Mouse (Mus musculus): Measurements from ENCODE around the gene Zscan20.

Gene Zscan20

DNA sequence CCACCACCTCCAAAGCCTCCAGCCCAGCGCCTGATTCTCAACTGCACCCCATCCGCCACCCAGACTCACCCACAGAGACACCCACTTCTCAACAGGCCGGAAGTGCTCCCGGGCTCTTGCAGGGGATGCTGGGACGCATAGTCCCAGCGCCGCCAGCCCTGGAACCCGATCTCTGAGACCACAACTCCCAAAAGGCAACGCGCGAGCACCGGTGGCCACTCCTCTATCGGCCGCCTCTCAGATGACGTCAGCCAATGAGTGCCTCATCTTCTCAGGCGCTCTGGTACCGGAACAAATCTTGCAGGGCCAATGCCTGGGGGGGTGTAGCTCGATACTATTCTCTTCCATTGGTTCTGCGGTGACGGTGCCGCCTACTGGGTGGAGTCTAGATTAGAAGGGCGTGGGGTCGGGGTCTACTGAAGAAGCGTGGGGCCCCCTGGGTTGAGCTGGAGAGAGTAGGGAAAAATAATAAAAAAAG is at the start of gene Zscan20:
TSS of gene Zscan20 (minus strand) at position 174 of the 478 bp plus-strand sequence.
- DNase-seq (ENCODE audit: low spot score) = peak; percentile 96

DNA sequence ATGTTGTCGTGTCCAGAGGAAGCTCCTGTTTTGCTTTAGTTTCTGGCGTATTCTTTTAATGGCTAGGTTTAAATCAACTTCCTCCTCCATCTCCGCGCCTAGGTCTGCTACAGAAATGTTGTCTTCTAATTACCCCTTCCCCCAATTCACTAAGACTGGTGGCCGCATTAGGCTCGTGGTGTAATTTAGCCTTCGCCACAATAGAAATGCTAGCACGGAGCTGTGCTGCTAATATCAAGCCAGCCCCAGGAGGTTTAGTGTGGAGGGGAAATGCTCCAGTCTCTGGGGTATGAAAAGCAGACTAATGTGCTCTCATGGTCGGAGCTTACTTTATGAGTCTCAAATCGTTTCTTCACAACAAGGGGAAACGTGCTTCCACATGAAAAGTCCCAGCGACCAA is 45.5 kb upstream of the Zscan20 start:
- no peak for DNase-seq (ENCODE audit: low spot score)

DNA sequence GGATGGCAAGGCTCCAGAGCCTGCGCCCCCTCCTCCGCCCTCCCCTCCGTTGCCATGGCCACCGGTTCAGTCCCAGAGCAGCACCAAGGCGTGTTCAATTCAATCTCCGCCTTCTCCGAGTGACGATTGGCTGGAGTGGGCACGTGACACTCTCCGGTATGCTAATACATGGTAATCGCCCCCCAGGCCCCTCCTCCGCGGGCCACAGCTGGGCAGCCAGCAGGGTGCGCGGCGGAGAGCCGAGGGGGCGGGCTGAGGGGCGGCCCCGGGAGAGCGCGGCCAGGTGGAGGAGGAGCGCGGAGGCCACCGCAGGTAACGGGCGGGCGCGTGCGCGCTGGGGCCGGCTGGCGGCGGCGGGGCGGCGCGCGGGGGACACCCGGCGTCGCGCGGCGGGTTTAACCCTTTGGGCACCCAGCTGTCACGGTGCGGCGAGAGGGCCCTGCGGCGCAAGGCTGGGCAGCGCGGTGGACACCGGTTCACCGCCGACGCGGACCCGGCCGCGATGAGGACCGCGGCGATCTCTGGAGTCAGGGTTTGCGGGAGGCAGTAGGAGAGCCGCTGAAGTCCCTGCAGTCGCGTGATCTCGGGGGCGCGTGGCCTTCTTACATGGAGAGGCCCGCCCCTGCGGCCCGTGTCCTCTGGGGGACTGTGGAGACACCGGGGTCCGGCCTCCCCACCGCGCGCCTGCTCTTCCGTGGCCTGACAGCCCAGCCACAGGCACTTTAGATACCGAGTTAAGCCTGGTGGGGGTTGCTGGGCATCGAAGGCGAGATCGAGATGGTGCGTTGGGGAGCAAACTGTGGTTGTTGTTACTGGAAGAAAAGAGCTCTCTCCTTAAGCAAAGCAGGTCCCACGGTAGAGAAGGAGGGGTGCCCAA is 44.8 kb upstream of the Zscan20 start, which contains the start of gene Phc2:
TSS of gene Phc2 (plus strand) at position 198 of the 877 bp plus-strand sequence.
- peak; percentile 95 for DNase-seq (ENCODE audit: low spot score)

DNA sequence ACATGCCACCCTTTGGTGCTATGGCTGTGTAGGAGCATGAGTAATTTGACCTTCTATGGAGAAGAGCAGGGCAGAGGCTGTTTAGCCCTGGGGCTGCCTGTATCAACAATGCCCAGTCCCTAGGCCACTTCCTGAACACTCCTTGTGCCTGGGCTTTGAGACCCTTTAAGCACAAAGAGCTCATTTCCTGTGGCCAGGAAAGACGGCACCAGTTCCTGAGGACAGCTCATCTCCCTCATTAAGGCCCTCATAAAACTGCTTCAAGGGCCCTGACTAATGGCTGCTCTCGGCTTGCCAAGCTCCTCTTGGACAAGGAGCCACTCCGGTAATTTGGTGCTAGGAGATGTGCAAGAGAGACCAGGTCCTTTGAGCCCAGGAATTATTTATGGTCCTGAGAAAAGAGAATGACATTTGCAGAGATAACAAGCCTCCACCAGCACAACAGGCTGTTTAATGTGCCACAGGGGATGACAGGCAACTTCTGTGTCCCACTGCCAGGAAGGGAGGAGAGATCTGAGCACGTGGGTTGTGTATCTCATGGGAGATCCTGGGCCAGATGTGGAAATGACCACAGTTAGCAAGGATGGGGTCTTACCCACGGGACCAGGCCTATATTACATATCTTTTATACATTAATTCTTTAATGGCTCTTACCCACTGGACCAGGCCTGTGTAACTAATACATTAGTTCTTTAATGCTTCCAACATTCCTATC is 42.8 kb upstream of the Zscan20 start:
- DNase-seq (ENCODE audit: low spot score) = no peak

DNA sequence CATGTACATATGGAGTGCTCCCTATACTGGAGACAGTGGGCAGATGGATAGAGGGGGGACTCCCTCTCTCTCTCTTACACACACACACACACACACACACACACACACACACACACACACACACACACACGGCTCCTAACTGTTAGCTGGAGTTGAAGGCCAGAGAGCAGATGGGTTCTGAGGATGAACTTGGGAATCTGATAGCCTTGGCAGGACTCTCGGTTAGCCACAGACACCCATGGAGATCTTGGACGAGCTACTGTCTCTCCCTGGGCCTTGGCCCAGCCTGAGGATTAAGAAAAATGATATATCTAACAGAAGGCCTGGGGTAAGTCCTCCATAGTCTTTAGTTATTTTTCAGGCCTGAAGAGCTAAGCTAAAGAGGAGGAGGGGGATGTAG is 41.6 kb upstream of the Zscan20 start:
- DNase-seq (ENCODE audit: low spot score) = no peak

DNA sequence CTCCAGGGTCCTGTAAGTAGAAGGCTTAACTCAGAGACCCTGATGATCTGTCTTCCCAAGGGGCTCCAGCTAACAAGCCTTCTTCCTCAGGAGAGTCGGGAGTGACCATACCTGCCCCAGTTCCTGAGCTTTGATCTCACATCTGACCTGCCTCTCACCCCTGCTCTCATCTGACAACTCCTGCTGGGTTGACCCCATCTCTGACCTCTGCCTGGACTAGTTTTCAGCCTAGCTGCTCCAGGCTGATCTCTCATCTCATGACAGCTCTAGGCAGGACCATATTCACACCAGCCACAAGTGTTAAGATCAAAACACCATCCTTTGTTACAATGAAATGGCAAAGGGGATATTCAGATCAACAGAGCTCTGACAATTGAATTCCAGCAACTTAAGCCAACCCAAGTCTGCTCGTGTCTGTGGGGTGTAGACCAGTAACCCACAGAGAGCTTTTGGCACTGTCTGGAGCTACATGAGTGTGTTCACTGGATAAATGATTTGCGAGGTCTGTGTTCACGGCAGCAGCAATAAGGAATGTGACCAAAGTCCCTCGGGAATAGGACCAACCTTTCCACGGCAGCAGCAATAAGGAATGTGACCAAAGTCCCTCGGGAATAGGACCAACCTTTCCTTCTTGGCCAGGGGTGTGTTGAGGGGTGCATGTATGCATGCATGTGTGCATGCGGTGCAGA is 38.8 kb upstream of the Zscan20 start:
- no peak for DNase-seq (ENCODE audit: low spot score)

DNA sequence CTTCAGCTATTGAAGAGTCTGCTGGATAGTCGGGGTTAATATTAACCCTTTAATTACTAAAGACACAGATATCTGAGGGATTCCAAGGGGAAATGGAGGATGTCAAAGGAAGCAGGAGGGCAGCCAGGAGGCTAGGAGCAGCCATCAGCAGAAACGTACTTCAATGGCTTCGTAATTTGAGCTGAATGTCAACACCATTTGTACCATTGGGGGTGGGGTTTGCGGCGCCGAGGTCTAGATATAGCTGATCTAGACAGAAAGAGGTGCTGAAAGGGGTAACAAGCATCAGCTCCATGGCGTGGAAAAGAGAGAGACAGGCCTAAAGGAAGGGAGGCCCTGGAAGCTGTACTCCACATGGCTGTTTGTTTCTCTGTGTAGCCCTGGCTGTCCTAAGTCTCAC is 36.9 kb upstream of the Zscan20 start:
- DNase-seq (ENCODE audit: low spot score) = no peak

DNA sequence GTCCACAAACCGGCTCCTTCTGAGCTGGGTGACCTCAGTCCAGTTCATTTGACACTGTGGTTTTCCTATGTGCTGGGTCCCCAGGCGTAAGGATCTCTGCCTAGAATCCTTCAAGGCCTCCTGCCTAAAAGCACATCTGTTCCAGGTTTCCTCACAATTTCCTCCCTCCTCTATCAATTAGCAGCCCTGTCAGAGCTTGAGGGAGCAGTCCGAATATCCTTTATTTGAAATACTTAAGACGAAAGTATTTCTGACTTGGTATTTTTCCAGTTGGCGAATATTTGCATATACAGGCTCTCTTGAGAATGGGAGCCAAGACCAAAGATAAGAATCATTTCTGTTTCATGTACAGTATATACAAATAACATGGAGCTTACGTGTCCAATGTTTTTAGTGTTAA is 36.0 kb upstream of the Zscan20 start:
- no peak for DNase-seq (ENCODE audit: low spot score)

DNA sequence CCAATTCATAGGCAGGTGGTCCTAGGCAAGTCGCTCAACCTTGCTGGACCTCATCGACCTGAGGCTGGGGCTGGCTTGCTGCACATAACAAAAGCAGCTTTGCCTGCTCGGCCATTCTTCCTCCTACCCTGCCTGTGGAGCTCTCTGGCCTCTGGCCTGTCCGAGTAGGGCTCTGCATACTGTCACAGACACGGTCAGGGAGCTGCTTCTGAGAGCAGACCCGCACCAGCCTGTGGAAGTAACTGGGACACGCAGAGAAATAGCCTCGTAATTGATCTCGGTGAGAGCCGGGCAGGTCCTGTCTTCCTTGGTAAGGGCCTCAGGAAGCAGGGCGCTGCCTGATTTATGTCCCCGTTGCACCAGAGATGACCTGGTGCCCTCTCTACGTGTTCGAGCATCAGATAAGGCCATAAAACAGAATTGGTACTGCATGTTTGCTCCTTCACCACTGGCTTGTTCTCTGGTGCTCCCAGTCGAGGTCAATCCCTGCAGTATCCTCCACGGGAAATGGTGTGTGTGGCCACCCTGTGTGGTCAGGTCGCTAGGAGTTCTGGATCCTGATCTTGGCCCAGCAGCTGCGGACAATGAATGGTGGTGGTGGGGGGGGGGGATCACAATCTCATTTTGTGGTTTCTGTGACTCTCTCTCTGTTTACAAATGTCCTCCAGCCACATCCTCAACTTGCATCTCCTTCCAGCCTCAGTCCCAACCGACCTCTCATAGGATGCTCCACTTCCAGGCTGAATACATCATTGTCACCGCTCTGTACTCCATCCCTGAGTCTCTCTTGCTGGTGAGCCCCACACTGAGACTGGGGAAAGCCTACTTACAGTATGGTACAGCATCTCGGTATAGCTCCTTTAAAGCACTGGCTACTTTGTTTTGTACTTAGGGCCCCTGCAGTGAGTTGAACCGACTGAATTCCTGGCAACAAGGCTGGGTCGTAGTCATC is 32.1 kb upstream of the Zscan20 start:
- DNase-seq (ENCODE audit: low spot score) = no peak

DNA sequence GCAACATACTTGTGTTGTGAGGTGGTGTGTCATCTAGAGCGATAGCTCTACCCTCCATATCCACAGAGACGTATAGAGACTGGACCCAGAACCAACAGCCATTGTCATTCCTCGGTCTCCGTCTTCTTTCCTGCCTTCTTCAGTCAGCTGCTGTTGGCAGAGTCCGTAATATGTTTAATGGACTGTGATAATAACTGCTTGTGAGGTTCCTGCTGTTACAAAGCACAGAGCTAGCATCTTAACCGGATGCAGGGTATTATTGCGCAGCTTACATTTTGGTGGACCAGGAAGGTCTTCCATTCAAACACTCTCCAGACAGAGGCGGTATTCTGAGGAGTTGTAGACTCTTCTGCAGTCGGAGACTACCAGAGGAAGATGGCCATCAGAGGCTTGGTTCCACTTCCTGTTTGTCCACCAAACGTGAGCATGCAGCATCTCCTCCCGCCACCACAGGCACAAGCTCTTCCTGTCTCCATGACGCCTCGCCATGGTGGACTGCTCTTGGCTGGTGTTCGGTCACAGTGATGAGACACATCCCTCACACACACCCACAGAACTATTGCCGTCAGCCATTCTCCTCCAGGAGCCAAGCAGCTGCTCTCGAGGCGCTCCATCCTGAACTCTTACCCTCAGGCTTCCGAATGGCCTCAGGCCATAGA is 28.5 kb upstream of the Zscan20 start:
- DNase-seq (ENCODE audit: low spot score) = no peak

DNA sequence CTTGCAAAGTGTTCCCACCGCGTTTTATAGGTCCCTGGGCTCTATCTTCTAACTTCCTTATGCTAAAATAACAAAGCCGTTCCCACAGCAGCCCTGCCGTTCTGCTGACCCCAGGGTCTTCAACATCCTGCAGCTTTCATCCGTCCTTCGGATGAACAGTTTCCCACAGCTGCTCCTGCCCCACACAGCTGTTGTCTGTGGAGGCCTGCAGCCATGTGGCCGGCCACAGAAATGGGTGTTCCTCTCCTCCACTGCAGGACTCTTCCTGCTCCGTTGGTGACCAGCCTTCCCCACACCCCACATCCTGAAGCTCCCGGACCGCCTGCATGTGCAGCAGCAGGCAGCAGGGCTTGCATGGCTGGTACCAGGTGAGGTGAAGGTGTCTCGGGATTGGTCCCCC is 27.4 kb upstream of the Zscan20 start:
- no peak for DNase-seq (ENCODE audit: low spot score)

DNA sequence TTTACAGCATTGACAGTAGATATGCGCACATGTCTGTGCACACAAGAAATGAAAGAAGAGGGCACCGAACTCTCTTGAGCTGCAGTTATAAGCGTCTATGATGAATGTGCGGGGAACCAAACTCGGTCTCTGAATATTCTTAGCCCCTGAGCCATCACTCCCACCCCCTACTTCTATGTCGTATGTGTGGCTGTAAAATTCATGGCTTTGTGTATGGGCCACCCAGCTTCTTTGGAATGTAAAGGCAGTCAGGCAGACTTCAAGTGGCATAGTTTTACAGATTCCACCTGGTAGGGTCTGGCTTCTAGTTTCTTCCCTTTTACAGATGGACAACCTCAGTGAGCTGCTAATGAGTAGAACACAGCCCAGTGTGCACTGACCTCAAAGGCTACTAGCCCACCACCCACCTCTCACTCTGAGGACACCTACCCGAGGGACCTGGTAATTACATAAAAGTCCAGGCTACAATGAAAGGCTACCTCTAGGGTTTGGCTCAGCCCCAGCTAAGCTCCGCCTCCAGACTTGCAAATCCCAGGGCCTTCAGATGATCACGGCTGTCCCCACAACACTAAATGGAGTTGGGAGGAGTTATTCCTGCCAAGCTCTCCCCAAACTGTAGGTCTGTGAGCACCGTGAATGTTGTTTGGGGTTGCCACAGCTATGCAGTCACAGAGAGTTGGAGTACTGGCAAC is 26.1 kb upstream of the Zscan20 start:
- no peak for DNase-seq (ENCODE audit: low spot score)

DNA sequence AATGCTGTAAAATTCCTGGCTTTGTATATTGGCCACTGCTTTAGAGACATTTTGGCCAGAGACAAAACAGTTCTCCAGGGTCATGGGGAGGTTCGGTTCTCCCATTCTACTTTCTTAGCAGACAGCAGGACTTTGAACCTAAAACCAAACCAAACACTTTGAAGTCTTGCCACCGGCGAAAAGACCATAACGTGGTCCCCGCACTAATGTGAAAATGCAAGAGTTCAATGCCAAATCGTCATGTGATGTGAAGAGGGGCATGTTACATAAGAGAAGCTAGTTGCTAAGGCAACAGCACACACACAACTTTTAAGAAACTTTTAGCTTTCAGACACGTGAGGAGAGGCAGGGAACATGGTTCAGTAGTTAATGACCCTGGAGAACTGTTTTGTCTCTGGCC is 25.6 kb upstream of the Zscan20 start:
- DNase-seq (ENCODE audit: low spot score) = no peak

DNA sequence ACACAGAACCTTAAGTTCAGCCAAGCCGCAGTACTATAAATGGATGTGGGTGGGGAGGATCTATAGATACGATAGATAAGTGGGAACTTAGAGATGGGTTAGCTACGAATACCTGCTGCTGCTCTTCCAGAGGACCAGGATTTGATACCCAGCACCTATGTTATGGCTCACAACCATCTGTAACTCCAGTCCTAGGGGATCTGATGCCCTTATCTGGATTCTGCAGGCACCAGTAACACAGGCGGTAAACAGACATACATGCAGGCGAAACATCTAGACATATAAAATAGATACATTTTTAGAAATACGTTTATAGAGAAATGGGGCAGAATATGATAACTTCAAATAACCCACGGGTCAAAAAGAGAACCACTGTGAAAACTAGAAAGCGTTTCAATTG is 11.2 kb upstream of the Zscan20 start:
- DNase-seq (ENCODE audit: low spot score) = no peak

DNA sequence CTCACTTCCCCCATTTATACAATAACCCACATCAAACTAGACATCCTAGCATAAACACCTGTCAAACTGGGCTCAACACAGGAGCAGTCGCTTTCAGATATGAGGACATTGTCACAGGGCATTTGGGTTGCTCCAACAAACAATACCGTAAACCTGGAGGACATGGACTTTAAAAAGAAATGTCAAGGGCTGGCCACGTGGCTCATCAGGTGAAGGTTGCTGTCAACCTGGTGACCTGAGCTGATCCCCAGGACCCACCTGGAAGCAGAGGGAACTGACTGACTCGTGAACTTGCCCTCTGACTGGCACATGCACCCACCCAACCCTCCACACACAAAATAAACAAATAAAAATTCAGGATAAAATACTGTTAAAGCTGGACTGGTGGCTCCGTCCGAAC is 10.7 kb upstream of the Zscan20 start:
- no peak for DNase-seq (ENCODE audit: low spot score)

DNA sequence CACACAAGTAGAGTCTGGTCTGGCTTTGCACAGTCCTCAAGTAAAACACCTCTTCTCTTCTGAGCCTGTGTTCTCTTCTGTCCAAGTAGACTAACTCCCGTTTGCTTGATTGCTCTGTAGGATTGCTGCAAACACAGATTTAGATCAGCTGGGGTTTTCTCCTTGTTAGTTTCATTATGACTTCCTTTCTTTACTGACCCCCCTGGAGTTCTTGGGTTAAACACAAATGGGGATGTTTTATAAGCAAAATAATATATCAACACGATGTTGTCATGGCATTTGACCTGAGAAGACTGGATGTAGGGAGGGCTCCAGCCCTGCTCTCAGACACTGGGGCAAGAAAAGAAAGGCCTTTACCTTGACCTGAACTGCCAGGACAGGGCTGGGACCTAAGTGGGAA is 9.1 kb upstream of the Zscan20 start:
- no peak for DNase-seq (ENCODE audit: low spot score)

DNA sequence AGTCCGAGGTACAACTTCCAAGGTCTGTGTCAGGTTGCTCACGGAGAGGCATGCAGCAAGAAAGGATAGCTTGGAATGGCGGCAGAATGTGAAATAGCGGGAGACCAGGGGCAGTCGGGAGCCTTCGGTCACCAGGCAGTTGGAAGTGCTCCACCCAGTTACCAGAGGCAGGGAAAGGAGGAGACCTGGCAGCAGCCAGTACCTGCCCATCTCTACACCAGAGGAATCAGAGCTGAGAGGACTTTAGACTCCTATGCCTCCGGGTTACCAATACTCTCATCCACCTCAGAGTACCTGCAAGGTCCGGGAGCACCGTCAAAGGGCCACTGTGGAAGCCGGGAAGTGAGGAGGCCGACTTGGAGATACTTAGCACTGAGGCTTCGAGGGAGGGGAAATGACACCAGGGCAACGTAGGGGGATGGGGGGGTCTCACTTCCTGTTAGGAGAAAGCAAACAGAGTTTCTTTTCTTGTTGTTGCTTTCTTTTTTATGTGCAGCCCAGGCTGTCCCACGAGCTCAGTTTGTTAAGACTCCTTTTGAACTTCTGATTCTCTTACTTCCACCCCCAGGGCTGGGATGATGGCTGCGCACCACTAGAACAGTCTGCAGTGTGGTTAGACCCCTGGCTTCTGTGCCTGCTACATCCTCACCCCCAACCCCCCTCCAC is 8.5 kb upstream of the Zscan20 start, which contains the start of gene Tlr12:
TSS of gene Tlr12 (minus strand) at position 374 of the 666 bp plus-strand sequence.
- DNase-seq (ENCODE audit: low spot score) = no peak

DNA sequence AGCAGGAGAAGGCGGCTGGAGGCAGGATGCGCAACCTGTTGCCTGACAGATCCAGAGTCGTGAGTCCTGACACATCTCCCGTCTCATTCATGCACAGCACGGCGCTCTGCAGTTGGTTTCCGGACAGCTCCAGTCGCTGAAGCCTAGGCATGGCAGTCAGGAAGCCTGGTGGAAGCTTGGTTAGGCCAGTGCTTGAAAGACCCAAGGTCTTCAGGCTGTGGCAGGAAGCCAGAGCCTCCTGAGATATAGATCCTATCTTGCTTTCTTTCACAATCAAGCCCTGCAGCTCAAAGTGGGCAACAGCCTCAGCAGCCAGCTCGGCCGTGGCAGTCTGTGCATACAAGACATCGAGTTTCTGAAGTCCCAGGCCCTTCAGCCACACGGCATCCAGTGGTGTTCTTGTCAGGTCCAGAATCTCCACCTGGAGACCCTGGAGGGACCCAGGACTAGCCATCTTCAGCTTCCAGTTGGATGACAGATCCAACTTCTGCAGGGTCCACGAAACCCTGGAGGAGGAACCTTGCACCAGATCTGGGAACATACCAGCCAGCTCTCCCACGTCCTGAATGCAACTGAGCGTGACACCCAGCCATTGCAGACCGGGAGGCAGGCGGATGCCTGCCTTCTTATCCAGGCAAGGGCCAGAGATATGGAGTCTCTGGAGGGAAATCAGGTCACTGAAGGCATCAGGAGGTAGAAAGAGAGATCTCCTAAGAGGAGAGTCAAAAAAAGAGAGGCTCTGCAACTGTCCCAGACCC is 7.6 kb upstream of the Zscan20 start:
- no peak for DNase-seq (ENCODE audit: low spot score)

DNA sequence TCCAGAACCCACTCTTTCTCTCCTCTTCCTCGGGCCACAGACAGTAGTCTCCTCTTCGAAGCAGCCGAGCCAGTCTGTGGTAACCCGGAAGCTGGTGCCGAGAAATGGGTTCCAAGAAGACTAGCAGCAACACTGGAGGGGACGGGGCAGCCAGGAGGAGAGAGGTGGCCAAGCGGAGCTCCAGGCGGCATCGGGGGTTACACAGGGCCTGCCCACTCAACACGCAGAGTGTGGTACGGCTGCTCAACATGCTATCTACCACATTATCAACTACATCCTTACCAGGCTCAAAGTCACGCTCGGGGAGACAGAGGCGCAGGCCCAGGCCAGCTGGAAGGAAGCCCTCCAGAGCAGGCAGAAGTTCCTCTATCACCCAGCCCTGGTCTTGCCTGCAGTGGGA is 5.9 kb upstream of the Zscan20 start:
- DNase-seq (ENCODE audit: low spot score) = no peak
